In genomic region chr8:86903104-86903503, GRCm38 (mm10) we compare ENCODE assay signal across 8 mouse cellular contexts. TPM values are rescaled to one million over a fixed set of nuclear protein-coding genes. Genes with fewer than 3 reads are reported as not detected.
DNase-seq lines count a peak whose midpoint lies in the region; ATAC-seq and TF ChIP-seq lines count a peak whose summit lies in the region.

No protein-coding gene starts in this region.

- H3K9ac ChIP-seq in forebrain, embryonic 11.5 days (ENCODE audit: low read length) = no peak overlapping the region
- H3K9ac ChIP-seq in forebrain, embryonic 12.5 days = no peak overlapping the region
- H3K9ac ChIP-seq in heart, postnatal 0 days (replicated peaks; ENCODE audit: low read depth, low read length) = no peak overlapping the region

- TF ChIP-seq EP300 in heart, postnatal 0 days (IDR thresholded peaks at IDR 0.05; ENCODE audit: low read depth) = no peak

- no peak for ATAC-seq in forebrain, embryonic 11.5 days (replicated peaks; ENCODE audit: low FRiP score)
- no peak for ATAC-seq in forebrain, embryonic 12.5 days (ENCODE audit: low FRiP score)
- ATAC-seq in heart, postnatal 0 days (ENCODE audit: insufficient read depth, low read depth) = no peak
- ATAC-seq in megakaryocyte progenitor cell, adult 5-6 weeks (replicated peaks; ENCODE audit: poor library complexity) = peak; percentile 94

- no peaks in the 10 kb centered on the region for H3K36me3 ChIP-seq in forebrain, embryonic 11.5 days (ENCODE audit: control insufficient read depth, insufficient read depth, low read length)
- no peaks in the 10 kb centered on the region for H3K36me3 ChIP-seq in forebrain, embryonic 12.5 days (replicated peaks)
- no peaks in the 10 kb centered on the region for H3K36me3 ChIP-seq in heart, postnatal 0 days (replicated peaks; ENCODE audit: control insufficient read depth, insufficient read depth, low read length)

- H3K9me3 ChIP-seq in forebrain, embryonic 11.5 days (ENCODE audit: control insufficient read depth, low read length) = no peaks in the 10 kb centered on the region
- no peaks in the 10 kb centered on the region for H3K9me3 ChIP-seq in forebrain, embryonic 12.5 days
- H3K9me3 ChIP-seq in heart, postnatal 0 days (replicated peaks; ENCODE audit: control insufficient read depth, low read length) = no peaks in the 10 kb centered on the region

- peak; percentile 89 for DNase-seq in forebrain, embryonic 11.5 days (ENCODE audit: low spot score)
- DNase-seq in adrenal gland, adult 2 months = peak; percentile 83
- peak; percentile 83 for DNase-seq in embryo, embryonic 10.5 days (ENCODE audit: low spot score)
- DNase-seq in heart, postnatal 0 days (ENCODE audit: low spot score) = peak; percentile 58
- DNase-seq in layer of hippocampus, postnatal 25 days (ENCODE audit: extremely low spot score in 1 of 2, low spot score in 1 of 2) = peak; percentile 81 to 97
- DNase-seq in spleen, postnatal 14 days (ENCODE audit: low spot score in 2 of 2) = peak; percentile 55 to 78

- no peak overlapping the region for H3K27ac ChIP-seq in forebrain, embryonic 11.5 days (ENCODE audit: low read depth, low read length)
- H3K27ac ChIP-seq in forebrain, embryonic 12.5 days = no peak overlapping the region
- peak overlapping the region; percentile 53; the same call in 1 of the 2 replicates for H3K27ac ChIP-seq in heart, postnatal 0 days (ENCODE audit: low read depth)

- H3K27me3 ChIP-seq in forebrain, embryonic 11.5 days (ENCODE audit: control insufficient read depth, insufficient read depth, low read length) = no peaks in the 10 kb centered on the region
- peaks cover under 1% of the 10 kb centered on the region; the same call in 1 of the 2 replicates for H3K27me3 ChIP-seq in forebrain, embryonic 12.5 days
- no peaks in the 10 kb centered on the region for H3K27me3 ChIP-seq in heart, postnatal 0 days (ENCODE audit: control insufficient read depth, insufficient read depth, low read length)

- H3K4me1 ChIP-seq in forebrain, embryonic 11.5 days (replicated peaks; ENCODE audit: control insufficient read depth, insufficient read depth, low read length) = no peaks in the 10 kb centered on the region
- no peaks in the 10 kb centered on the region for H3K4me1 ChIP-seq in forebrain, embryonic 12.5 days
- no peaks in the 10 kb centered on the region for H3K4me1 ChIP-seq in heart, postnatal 0 days (ENCODE audit: control insufficient read depth, insufficient read depth)

- TF ChIP-seq CTCF in heart, postnatal 0 days (IDR thresholded peaks at IDR 0.05; ENCODE audit: low read depth) = peak; percentile 97

- H3K4me3 ChIP-seq in forebrain, embryonic 11.5 days (ENCODE audit: low read depth, low read length) = no peak overlapping the region
- H3K4me3 ChIP-seq in forebrain, embryonic 12.5 days (replicated peaks) = no peak overlapping the region
- H3K4me3 ChIP-seq in heart, postnatal 0 days (ENCODE audit: low read depth, low read length) = no peak overlapping the region

- no peak overlapping the region for H3K4me2 ChIP-seq in forebrain, embryonic 11.5 days (ENCODE audit: low read depth, low read length, severe bottlenecking)
- H3K4me2 ChIP-seq in forebrain, embryonic 12.5 days = no peak overlapping the region
- no peak overlapping the region for H3K4me2 ChIP-seq in heart, postnatal 0 days (ENCODE audit: low read depth, low read length)

- 7% methylated on average over 10 of the region's 10 CpGs for WGBS in forebrain, embryonic 11.5 days
- WGBS in forebrain, embryonic 12.5 days = 6% methylated on average over 10 of the region's 10 CpGs
- 7% methylated on average over 10 of the region's 10 CpGs for WGBS in heart, postnatal 0 days

RNA-seq across cellular contexts. Expression of gene N4bp1, which starts 18.0 kb away (rescaled TPM):
- 11.3 and 12.3 TPM in 2 replicates for polyA plus RNA-seq in forebrain, embryonic 11.5 days (2014; fragmentation: Nextera tagmentation; extraction: Ambion mirVana)
- polyA plus RNA-seq in forebrain, embryonic 12.5 days (2016; fragmentation: Nextera tagmentation; extraction: Ambion mirVana) = 12.4 and 12.7 TPM in 2 replicates
- total RNA-seq in adrenal gland, adult 2 months (2021) = 10 to 100 TPM; 23.2 to 45.6 TPM
- polyA plus RNA-seq in adrenal gland, adult 2 months (2012; rRNA removed) = 13.2 and 19.9 TPM in 2 replicates
- total RNA-seq in heart, postnatal 0 days (2014; rRNA removed; ENCODE audit: low replicate concordance) = 7.6 and 9.1 TPM in 2 replicates
- polyA plus RNA-seq in heart, postnatal 0 days (2015; fragmentation: Nextera tagmentation; extraction: Ambion mirVana) = 3.5 and 3.8 TPM in 2 replicates
- total RNA-seq in layer of hippocampus, postnatal 25 days (2021) = 10 to 100 TPM; 32.5 to 34.8 TPM
- total RNA-seq in megakaryocyte progenitor cell, adult 5-6 weeks (2015) = 21.9 and 24.0 TPM in 2 replicates
- total RNA-seq in megakaryocyte progenitor cell, adult 5-6 weeks (2017) = 15.8 and 19.6 TPM in 2 replicates
